Mouse (Mus musculus) kidney, adult 2 months (tissue): Measurements from ENCODE around the gene Cpne9.

Experiments
- CTCF ChIP-seq: fragments of 200-500 bp; conservative IDR thresholded peaks from 2 replicates; pipeline ENCODE4 v1.5.1; 2011; ENCODE audit warnings: low read depth, mild to moderate bottlenecking, control low read depth, low read length, moderate library complexity, mixed read lengths; ENCODE audit not compliant: insufficient read depth, insufficient read length
- POLR2A ChIP-seq: fragments of 200-500 bp; IDR thresholded peaks from one replicate; pipeline ENCODE4 v1.6.1; 2011; ENCODE audit warnings: low read depth, low read length, control low read depth

GRCm38 (mm10) chr6:113334216-113334615 is 52.1 kb downstream of the Cpne9 start:
- TF ChIP-seq POLR2A (no peak), CTCF (no peak)
